Mouse (Mus musculus) liver, embryonic 14 days (tissue): ENCODE measurements around the gene Srpk2. TPM values are rescaled to one million over a fixed set of nuclear protein-coding genes. Genes with fewer than 3 reads are reported as not detected.

Experiments
- polyA plus RNA-seq: library from polyadenylated mRNA; depleted of rRNA; stranded (reverse); fragments of >200 nt; gene quantifications from 2 replicates; pipeline ENCODE4 v1.2.3, GENCODE M21; 2012; rRNA removed

Gene Srpk2
- polyA plus RNA-seq: 3.4 and 3.9 TPM in 2 replicates

DNA sequence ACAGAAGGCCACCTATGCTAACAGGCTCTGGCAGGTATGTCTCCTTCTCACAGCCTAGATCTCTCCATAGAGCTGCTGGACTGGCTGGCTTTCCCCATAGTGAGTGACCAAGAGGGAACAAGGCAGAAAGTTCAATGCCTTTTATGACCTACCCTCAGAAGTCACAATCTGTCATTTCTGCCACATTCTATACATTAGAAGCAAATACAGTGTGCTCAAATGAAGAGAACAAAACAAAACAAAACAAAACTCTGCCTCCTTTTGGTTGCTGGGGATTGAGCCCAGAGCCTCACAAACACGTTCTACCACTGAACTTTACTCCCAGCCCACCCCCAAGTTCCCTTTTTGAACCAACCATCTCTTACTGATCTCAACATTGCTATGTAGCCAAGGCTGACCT is at the start of gene Srpk2:
Srpk2 (minus strand) TSS at position 101 of the 400 bp plus-strand sequence.

Other genes with a start within 250 kb of the Srpk2 start
- gene Pus7, start 99.1 kb upstream of the Srpk2 start, polyA plus RNA-seq: 10.5 and 12.8 TPM in 2 replicates
- gene Rint1, start 103.1 kb upstream of the Srpk2 start, polyA plus RNA-seq: 14.0 and 16.9 TPM in 2 replicates
- gene Tomm7, start 159.5 kb upstream of the Srpk2 start, polyA plus RNA-seq: 64.5 and 67.8 TPM in 2 replicates